Mouse (Mus musculus) hindbrain, embryonic 13.5 days (tissue): ENCODE measurements around the gene Cftr. TPM values are rescaled to one million over a fixed set of nuclear protein-coding genes. Genes with fewer than 3 reads are reported as not detected.
A peak's percentile ranks its signal among the peaks of the same experiment; 100 is the strongest.

Experiments
- ATAC-seq: fragments of 200-750 bp; cut with Nextera tagmentation; 2 replicates; pipeline ENCODE4 v1.8.0; 2017; ENCODE audit warnings: moderate TSS enrichment; ENCODE audit not compliant: low FRiP score
- H3K27ac ChIP-seq: fragments of 300-500 bp; sonication (generic); 2 replicates; pipeline ENCODE4 v1.5.1; 2015; ENCODE audit warnings: inconsistent platforms, mild to moderate bottlenecking, moderate library complexity
- H3K27me3 ChIP-seq: fragments of 300-500 bp; sonication (generic); 2 replicates; pipeline ENCODE4 v1.6.1; 2015; ENCODE audit warnings: mild to moderate bottlenecking, inconsistent platforms
- H3K36me3 ChIP-seq: fragments of 300-500 bp; sonication (generic); 2 replicates; pipeline ENCODE4 v1.6.1; 2015; ENCODE audit warnings: mild to moderate bottlenecking, inconsistent platforms
- H3K4me1 ChIP-seq: fragments of 300-500 bp; sonication (generic); replicated peaks from 2 replicates; pipeline ENCODE4 v1.6.1; 2015; ENCODE audit warnings: inconsistent platforms
- H3K4me2 ChIP-seq: fragments of 300-500 bp; sonication (generic); 2 replicates; pipeline ENCODE4 v1.6.1; 2015; ENCODE audit warnings: inconsistent platforms, mild to moderate bottlenecking, moderate library complexity
- H3K4me3 ChIP-seq: fragments of 300-500 bp; sonication (generic); 2 replicates; pipeline ENCODE4 v1.5.1; 2015; ENCODE audit warnings: mild to moderate bottlenecking, inconsistent platforms
- H3K9ac ChIP-seq: fragments of 300-500 bp; sonication (generic); 2 replicates; pipeline ENCODE4 v1.6.1; 2015; ENCODE audit warnings: mild to moderate bottlenecking, inconsistent platforms
- H3K9me3 ChIP-seq: fragments of 300-500 bp; sonication (generic); 2 replicates; pipeline ENCODE4 v1.6.1; 2016; ENCODE audit warnings: inconsistent platforms
- WGBS: fragments of 180-500 bp; shearing (Covaris S2); methylation state at CpG from one replicate; pipeline ENCODE4 v1.1.7; 2015; 5-methylcytosine and 5-hydroxymethylcytosine counted together
- polyA plus RNA-seq: library from polyadenylated mRNA; unstranded; fragments of >200 nt; fragmentation: Nextera tagmentation; extraction: Ambion mirVana; gene quantifications from 2 replicates; pipeline ENCODE4 v1.2.1, GENCODE M21; 2015

The Cftr gene
- 0.23 and 0.25 TPM in 2 replicates for polyA plus RNA-seq

DNA sequence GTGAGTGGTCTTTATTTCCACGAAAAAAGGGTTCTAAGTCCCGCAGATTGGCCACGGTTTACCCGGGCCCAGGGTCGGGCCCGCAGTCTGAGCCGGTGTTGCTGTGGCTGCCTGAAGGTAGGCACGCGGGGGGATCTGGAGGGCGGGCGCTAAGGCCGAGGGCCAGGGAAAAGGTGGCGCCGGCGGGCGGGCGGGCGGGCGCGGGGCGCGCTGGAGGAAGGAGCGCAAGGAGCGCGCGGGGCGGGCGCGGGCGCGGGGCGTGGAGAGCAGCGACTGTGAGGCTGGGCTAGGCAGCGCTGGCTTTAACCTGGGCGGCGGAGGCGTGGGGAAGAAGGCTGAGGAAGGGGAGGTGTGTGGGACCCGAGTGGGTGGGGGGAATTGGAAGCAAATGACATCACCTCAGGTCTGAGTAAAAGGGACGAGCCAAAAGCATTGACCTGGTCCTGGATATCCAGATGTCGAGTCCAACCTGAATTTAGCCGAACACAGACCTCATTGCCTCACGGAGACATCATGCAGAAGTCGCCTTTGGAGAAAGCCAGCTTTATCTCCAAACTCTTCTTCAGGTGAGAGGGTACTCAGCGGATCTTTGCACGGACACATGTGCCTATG is at the start of gene Cftr:
TSS of gene Cftr (plus strand) at position 377 of the 612 bp plus-strand sequence.
- ATAC-seq, result peak; percentile 93
- no peaks in the 10 kb centered on the region for H3K9me3 ChIP-seq
- H3K9ac ChIP-seq, result peak within 1 kb of the TSS; percentile 67
- 0 out of 2 replicates have a peak, but pooled peaks cover 3% of the 10 kb centered on the region for H3K4me1 ChIP-seq
- peak within 1 kb of the TSS; percentile 83 for H3K4me2 ChIP-seq
- peak within 1 kb of the TSS; percentile 53 for H3K4me3 ChIP-seq
- peaks cover 24% of the 10 kb centered on the region for H3K27me3 ChIP-seq
- WGBS, result under 1% methylated on average over 40 of the region's 45 CpGs
- H3K36me3 ChIP-seq, result no peaks in the 10 kb centered on the region
- no peak within 1 kb of the TSS for H3K27ac ChIP-seq

DNA sequence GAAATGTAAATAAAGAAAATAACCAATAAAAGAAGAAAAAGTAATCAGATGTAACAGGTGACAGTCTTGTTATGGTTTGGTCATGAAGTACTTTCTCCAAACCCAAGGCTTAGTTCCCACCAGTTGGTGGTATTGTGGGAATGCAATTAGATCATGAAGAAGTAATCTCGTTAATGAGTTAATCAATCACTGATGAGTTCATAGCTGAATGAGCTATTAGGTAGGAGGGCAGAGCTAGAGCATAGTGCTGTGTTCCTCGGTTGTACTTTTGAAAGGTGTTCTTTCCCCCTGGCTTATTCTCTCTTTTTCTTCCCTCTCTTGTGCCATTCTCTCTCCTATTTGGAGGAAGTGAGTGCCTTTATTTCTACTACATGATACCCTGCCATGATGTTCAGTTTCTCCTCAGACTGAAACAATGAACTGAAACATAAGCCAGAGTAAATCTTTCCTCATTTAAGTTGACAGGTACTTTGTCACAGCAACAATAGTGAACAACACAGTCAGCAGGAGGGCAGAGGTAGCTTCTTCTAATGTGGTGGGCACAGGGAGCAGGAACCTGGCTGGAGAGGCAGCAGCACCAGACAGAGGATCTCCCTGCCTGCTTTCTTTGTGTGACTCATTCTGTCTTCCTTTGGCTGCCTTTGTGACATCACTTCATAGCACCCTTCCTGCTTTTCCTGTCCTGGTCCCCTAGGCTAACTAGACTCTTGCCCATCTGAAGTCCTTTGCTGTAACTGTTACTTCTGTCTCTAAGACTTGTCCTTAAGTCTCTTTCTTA is 43.1 kb upstream of the Cftr start:
- H3K4me3 ChIP-seq, result no peak overlapping the region
- no peaks in the 10 kb centered on the region for H3K4me1 ChIP-seq
- no peak overlapping the region for H3K4me2 ChIP-seq
- H3K27ac ChIP-seq, result no peak overlapping the region
- no peak for ATAC-seq
- no peaks in the 10 kb centered on the region for H3K36me3 ChIP-seq
- WGBS, result 38% methylated on average over 2 of the region's 2 CpGs
- H3K9me3 ChIP-seq, result no peaks in the 10 kb centered on the region
- no peaks in the 10 kb centered on the region for H3K27me3 ChIP-seq
- no peak overlapping the region for H3K9ac ChIP-seq

DNA sequence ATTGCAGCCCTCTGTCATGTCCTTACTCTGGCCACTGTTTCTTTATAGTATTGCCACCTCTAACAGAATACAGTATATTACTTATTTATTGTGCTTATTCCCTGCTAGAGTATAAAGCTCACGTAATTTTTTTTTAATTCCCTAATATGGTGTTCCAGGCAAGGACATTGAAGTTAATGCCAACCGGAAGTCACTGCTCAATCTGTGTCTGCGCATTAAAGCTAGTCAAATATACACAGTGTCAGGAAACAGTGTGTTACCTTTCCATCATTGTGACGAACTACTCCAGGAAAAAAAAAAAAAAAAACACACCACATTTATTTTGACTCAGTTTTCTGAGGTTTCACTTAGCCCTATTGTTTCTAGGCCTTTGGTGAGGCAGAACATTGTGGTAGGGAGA is 42.4 kb upstream of the Cftr start:
- no peak overlapping the region for H3K4me3 ChIP-seq
- no peaks in the 10 kb centered on the region for H3K4me1 ChIP-seq
- 87% methylated on average over 4 of the region's 4 CpGs for WGBS
- no peaks in the 10 kb centered on the region for H3K36me3 ChIP-seq
- H3K27ac ChIP-seq, result no peak overlapping the region
- H3K27me3 ChIP-seq, result no peaks in the 10 kb centered on the region
- no peak overlapping the region for H3K4me2 ChIP-seq
- ATAC-seq, result no peak
- no peaks in the 10 kb centered on the region for H3K9me3 ChIP-seq
- H3K9ac ChIP-seq, result no peak overlapping the region

- no peak overlapping the region for H3K9ac ChIP-seq
- no peaks in the 10 kb centered on the region for H3K4me1 ChIP-seq
- no peaks in the 10 kb centered on the region for H3K9me3 ChIP-seq
- H3K27me3 ChIP-seq, result no peaks in the 10 kb centered on the region
- WGBS, result 62% methylated on average over 1 of the region's 1 CpGs
- no peak overlapping the region for H3K27ac ChIP-seq
- no peak overlapping the region for H3K4me3 ChIP-seq
- no peaks in the 10 kb centered on the region for H3K36me3 ChIP-seq
- ATAC-seq, result no peak
- no peak overlapping the region for H3K4me2 ChIP-seq
Observed at GRCm38 (mm10) chr6:18135246-18135645, 35.2 kb upstream of the Cftr start.

- no peak overlapping the region for H3K4me2 ChIP-seq
- WGBS, result 70% methylated on average over 4 of the region's 4 CpGs
- no peak overlapping the region for H3K9ac ChIP-seq
- H3K27ac ChIP-seq, result no peak overlapping the region
- no peak for ATAC-seq
- H3K4me3 ChIP-seq, result no peak overlapping the region
- no peaks in the 10 kb centered on the region for H3K9me3 ChIP-seq
- no peaks in the 10 kb centered on the region for H3K27me3 ChIP-seq
- no peaks in the 10 kb centered on the region for H3K4me1 ChIP-seq
- no peaks in the 10 kb centered on the region for H3K36me3 ChIP-seq
Observed at GRCm38 (mm10) chr6:18153031-18153430, 17.5 kb upstream of the Cftr start.

GRCm38 (mm10) chr6:18169618-18170017 is 869 bp upstream of the Cftr start:
- 83% methylated on average over 1 of the region's 1 CpGs for WGBS

GRCm38 (mm10) chr6:18171614-18172013 is 1.1 kb downstream of the Cftr start:
- Histone ChIP-seq H3K9ac (no peak overlapping the region), H3K4me2 (no peak overlapping the region), H3K27ac (no peak overlapping the region), H3K27me3 (peaks cover 24% of the 10 kb centered on the region), H3K4me1 (0 out of 2 replicates have a peak, but pooled peaks cover 3% of the 10 kb centered on the region), H3K4me3 (no peak overlapping the region), H3K9me3 (no peaks in the 10 kb centered on the region), H3K36me3 (no peaks in the 10 kb centered on the region)
- 59% methylated on average over 8 of the region's 8 CpGs for WGBS
- no peak for ATAC-seq

More at GRCm38 (mm10) chr6:18169618-18170017, 869 bp upstream of the Cftr start:
- Histone ChIP-seq H3K36me3 (no peaks in the 10 kb centered on the region), H3K4me1 (0 out of 2 replicates have a peak, but pooled peaks cover 3% of the 10 kb centered on the region), H3K27ac (no peak overlapping the region), H3K27me3 (peaks cover 24% of the 10 kb centered on the region), H3K9ac (no peak overlapping the region), H3K4me2 (peak overlapping the region; percentile 83; the same call in 1 of the 2 replicates), H3K4me3 (no peak overlapping the region), H3K9me3 (no peaks in the 10 kb centered on the region)
- no peak for ATAC-seq

GRCm38 (mm10) chr6:18177509-18177908 is 7.0 kb downstream of the Cftr start:
- Histone ChIP-seq H3K4me3 (no peak overlapping the region), H3K36me3 (no peaks in the 10 kb centered on the region), H3K9ac (no peak overlapping the region), H3K4me2 (no peak overlapping the region), H3K4me1 (no peaks in the 10 kb centered on the region), H3K27me3 (peaks cover 2% of the 10 kb centered on the region; the same call in 1 of the 2 replicates), H3K27ac (no peak overlapping the region), H3K9me3 (no peaks in the 10 kb centered on the region)
- 83% methylated on average over 2 of the region's 2 CpGs for WGBS
- ATAC-seq, result no peak

GRCm38 (mm10) chr6:18180665-18181064 is 10.2 kb downstream of the Cftr start:
- H3K27ac ChIP-seq, result no peak overlapping the region
- H3K9me3 ChIP-seq, result no peaks in the 10 kb centered on the region
- no peak overlapping the region for H3K4me3 ChIP-seq
- H3K36me3 ChIP-seq, result no peaks in the 10 kb centered on the region
- WGBS, result 76% methylated on average over 3 of the region's 3 CpGs
- H3K27me3 ChIP-seq, result no peaks in the 10 kb centered on the region
- H3K4me1 ChIP-seq, result no peaks in the 10 kb centered on the region
- H3K4me2 ChIP-seq, result no peak overlapping the region
- H3K9ac ChIP-seq, result no peak overlapping the region
- no peak for ATAC-seq

DNA sequence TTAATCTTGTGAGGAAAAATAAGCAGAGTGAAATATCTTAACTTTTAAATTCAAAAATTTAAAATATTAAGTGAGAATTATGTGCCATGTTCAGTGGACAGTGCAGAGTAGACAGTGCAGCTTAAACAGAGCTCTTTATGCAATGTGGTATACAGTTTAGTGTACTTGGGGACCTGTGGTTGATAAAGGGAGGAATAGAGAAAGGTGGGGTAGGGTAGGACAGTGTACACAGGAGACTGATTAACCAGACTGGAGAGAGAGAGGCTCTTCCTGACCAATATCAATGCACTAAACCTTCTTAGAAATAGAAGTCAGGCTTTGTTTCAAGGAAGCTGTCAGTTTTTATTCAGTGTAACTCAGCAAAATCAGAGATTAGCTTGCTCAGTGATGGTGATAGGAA is 12.4 kb downstream of the Cftr start:
- Histone ChIP-seq H3K4me1 (no peaks in the 10 kb centered on the region), H3K27ac (no peak overlapping the region), H3K27me3 (no peaks in the 10 kb centered on the region), H3K9ac (no peak overlapping the region), H3K36me3 (no peaks in the 10 kb centered on the region), H3K4me2 (no peak overlapping the region), H3K9me3 (no peaks in the 10 kb centered on the region), H3K4me3 (no peak overlapping the region)
- no peak for ATAC-seq

- H3K4me3 ChIP-seq, result no peak overlapping the region
- 81% methylated on average over 1 of the region's 1 CpGs for WGBS
- no peaks in the 10 kb centered on the region for H3K4me1 ChIP-seq
- H3K36me3 ChIP-seq, result no peaks in the 10 kb centered on the region
- no peak overlapping the region for H3K9ac ChIP-seq
- no peak overlapping the region for H3K27ac ChIP-seq
- H3K4me2 ChIP-seq, result no peak overlapping the region
- no peaks in the 10 kb centered on the region for H3K9me3 ChIP-seq
- no peak for ATAC-seq
- no peaks in the 10 kb centered on the region for H3K27me3 ChIP-seq
Observed at GRCm38 (mm10) chr6:18220691-18221090, 50.2 kb downstream of the Cftr start.

GRCm38 (mm10) chr6:18223206-18223605 is 52.7 kb downstream of the Cftr start:
- no peak overlapping the region for H3K4me2 ChIP-seq
- WGBS, result 96% methylated on average over 4 of the region's 4 CpGs
- no peaks in the 10 kb centered on the region for H3K4me1 ChIP-seq
- no peaks in the 10 kb centered on the region for H3K36me3 ChIP-seq
- H3K9ac ChIP-seq, result no peak overlapping the region
- no peaks in the 10 kb centered on the region for H3K27me3 ChIP-seq
- H3K27ac ChIP-seq, result no peak overlapping the region
- no peaks in the 10 kb centered on the region for H3K9me3 ChIP-seq
- ATAC-seq, result no peak
- H3K4me3 ChIP-seq, result no peak overlapping the region

- no peak overlapping the region for H3K4me2 ChIP-seq
- H3K9ac ChIP-seq, result no peak overlapping the region
- H3K27me3 ChIP-seq, result no peaks in the 10 kb centered on the region
- H3K4me1 ChIP-seq, result no peaks in the 10 kb centered on the region
- H3K36me3 ChIP-seq, result no peaks in the 10 kb centered on the region
- ATAC-seq, result no peak
- H3K9me3 ChIP-seq, result no peaks in the 10 kb centered on the region
- WGBS, result 5% methylated on average over 3 of the region's 3 CpGs
- H3K27ac ChIP-seq, result no peak overlapping the region
- no peak overlapping the region for H3K4me3 ChIP-seq
Observed at GRCm38 (mm10) chr6:18225157-18225556, 54.7 kb downstream of the Cftr start.
